Mouse (Mus musculus) neural tube, embryonic 13.5 days (tissue): Measurements from ENCODE around the gene Gmppa. TPM values are rescaled to one million over a fixed set of nuclear protein-coding genes. Genes with fewer than 3 reads are reported as not detected.

Source experiments
- ATAC-seq: fragments of 200-750 bp; cut with Nextera tagmentation; 2 replicates; pipeline ENCODE4 v1.8.0; 2017; ENCODE audit warnings: low read depth, mild to moderate bottlenecking, moderate TSS enrichment, moderate library complexity
- H3K27ac ChIP-seq: fragments of 300-500 bp; sonication (generic); replicated peaks from 2 replicates; pipeline ENCODE4 v1.5.1; 2015; ENCODE audit warnings: moderate library complexity, mild to moderate bottlenecking, inconsistent platforms
- H3K27me3 ChIP-seq: fragments of 300-500 bp; sonication (generic); 2 replicates; pipeline ENCODE4 v1.6.1; 2015; ENCODE audit warnings: mild to moderate bottlenecking, inconsistent platforms
- H3K36me3 ChIP-seq: fragments of 300-500 bp; sonication (generic); 2 replicates; pipeline ENCODE4 v1.6.1; 2015; ENCODE audit warnings: mild to moderate bottlenecking, inconsistent platforms
- H3K4me1 ChIP-seq: fragments of 300-500 bp; sonication (generic); replicated peaks from 2 replicates; pipeline ENCODE4 v1.6.1; 2015; ENCODE audit warnings: inconsistent platforms
- H3K4me2 ChIP-seq: fragments of 300-500 bp; sonication (generic); 2 replicates; pipeline ENCODE4 v1.6.1; 2015; ENCODE audit warnings: inconsistent platforms, mild to moderate bottlenecking, moderate library complexity
- H3K4me3 ChIP-seq: fragments of 300-500 bp; sonication (generic); 2 replicates; pipeline ENCODE4 v1.5.1; 2015; ENCODE audit warnings: mild to moderate bottlenecking, inconsistent platforms
- H3K9ac ChIP-seq: fragments of 300-500 bp; sonication (generic); 2 replicates; pipeline ENCODE4 v1.6.1; 2015; ENCODE audit warnings: moderate library complexity, mild to moderate bottlenecking, inconsistent platforms
- H3K9me3 ChIP-seq: fragments of 300-500 bp; sonication (generic); 2 replicates; pipeline ENCODE4 v1.6.1; 2016; ENCODE audit warnings: inconsistent platforms
- WGBS: fragments of 180-500 bp; shearing (Covaris S2); methylation state at CpG from one replicate; pipeline ENCODE4 v1.1.7; 2015; 5-methylcytosine and 5-hydroxymethylcytosine counted together
- polyA plus RNA-seq: library from polyadenylated mRNA; unstranded; fragments of >200 nt; fragmentation: Nextera tagmentation; extraction: Ambion mirVana; gene quantifications from 2 replicates; pipeline ENCODE4 v1.2.1, GENCODE M21; 2015

The Gmppa gene
- polyA plus RNA-seq, 1 experiment from 2014 or later, result 74.4 TPM

DNA sequence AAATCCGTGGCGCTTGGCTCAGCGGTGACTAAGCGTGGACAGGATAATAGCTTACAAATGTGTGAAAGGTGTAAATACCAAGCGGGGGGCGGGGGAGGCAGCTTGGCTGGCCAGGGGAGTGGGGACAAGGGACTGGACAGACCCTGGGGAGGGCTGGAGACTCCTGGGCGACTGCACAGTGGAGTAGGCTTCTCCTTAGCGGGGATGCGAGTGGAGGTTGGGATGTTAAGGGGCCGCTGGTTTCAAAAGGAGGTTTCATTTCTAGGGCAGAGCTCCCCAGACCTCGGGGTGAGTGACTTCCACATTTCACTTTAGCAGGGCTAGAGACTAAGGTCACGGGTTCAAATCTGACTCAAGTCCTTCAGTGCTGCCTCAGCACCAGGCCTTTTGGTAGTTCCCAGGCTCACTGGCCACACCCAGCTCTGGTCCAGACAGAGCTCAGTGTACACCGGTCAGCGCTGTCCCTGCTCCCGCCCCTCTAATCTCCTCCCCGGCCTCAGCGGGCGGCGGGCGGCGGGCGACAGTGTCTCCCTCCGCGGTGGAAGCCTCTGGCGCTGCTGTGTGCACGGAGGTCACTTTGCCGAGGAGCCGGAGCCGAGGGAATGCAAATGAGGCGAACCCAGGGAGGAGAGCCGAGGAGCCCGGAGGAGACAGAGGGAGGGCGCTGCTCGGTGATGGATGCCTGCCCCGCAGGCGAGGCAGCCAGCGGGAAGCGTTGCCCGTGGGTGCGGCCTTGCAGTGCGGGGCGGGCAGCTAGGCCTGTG, 22.5 kb downstream of the Gmppa start:
- 2% methylated on average over 42 of the region's 42 CpGs for WGBS

DNA sequence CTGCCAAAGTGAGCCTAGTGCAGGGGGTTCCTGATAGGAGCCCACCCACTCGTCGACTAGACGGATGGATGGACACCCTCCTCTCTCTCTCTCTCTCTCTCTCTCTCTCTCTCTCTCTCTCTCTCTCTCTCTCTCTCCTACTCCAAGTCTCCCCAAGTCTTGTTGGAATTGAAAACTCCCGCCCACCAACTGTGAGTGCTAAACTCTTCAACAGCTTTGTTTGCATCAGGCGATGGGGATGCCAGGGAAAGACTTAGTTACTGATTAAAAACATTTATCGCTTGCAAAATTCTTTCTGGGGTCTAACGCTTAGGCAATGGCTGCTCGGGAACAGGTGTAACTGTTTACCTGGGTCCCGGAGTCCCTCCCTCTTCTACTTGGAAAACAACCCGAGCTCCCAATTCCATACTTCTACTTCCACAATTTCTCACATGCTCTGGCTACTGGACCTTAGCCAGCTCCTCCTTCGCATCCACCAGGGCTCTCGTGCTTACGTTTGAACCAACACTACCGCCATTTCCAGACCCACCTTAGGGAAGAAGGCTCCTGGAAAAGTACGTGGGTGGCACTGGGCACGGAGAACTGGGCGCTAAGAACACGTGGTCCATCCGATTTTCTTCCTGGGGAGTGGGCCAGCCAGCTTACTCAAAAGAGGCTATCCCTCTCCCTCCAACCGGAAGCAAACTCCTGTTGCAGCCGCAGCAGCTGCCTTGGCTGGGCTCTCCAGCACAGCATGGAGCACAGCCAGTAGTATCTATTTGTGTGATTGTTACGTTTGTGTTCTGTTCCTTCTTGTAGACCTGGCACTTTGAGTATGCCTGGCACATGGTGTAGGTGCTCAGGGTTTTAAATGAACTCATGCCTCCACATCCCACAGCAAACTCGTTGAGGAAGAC, 23.3 kb downstream of the Gmppa start:
- Histone ChIP-seq H3K27me3 (0 out of 2 replicates have a peak, but pooled peaks cover 11% of the 10 kb centered on the region), H3K9me3 (no peaks in the 10 kb centered on the region), H3K36me3 (no peaks in the 10 kb centered on the region), H3K4me3 (peak overlapping the region; percentile 30; the same call in 1 of the 2 replicates), H3K4me1 (peaks cover 61% of the 10 kb centered on the region), H3K9ac (peak overlapping the region; percentile 62), H3K4me2 (peak overlapping the region; percentile 55), H3K27ac (peak overlapping the region; percentile 84)
- no peak for ATAC-seq
- 16% methylated on average over 23 of the region's 23 CpGs for WGBS

More for the DNA sequence above, 22.5 kb downstream of the Gmppa start:
- ATAC-seq, result peak; percentile 57
- Histone ChIP-seq H3K27me3 (peaks cover 16% of the 10 kb centered on the region; the same call in 1 of the 2 replicates), H3K36me3 (no peaks in the 10 kb centered on the region), H3K4me2 (peak overlapping the region; percentile 55), H3K4me3 (peak overlapping the region; percentile 30), H3K9ac (peak overlapping the region; percentile 62), H3K4me1 (peaks cover 63% of the 10 kb centered on the region), H3K9me3 (no peaks in the 10 kb centered on the region), H3K27ac (peak overlapping the region; percentile 84)

DNA sequence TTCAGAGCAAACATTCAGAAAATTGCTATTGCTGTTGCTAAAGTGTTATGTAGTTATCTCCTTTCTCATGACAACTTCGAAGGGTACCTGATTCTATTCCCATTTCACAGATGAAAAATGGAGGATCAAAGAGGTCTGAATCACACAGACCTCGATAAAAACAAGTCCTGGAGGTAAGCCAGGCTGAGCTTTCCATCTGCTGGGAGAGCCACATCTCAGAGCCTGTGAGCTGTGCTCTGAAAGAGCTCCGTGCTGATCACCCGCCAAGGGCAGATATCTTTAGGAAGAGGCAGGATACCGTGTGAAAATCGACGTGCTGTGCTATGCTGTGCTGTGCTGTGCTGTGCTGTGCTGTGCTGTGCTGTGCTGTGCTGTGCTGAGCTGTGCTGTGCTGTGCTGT, 24.6 kb downstream of the Gmppa start:
- no peak overlapping the region for H3K9ac ChIP-seq
- no peak overlapping the region for H3K27ac ChIP-seq
- H3K27me3 ChIP-seq, result 0 out of 2 replicates have a peak, but pooled peaks cover 7% of the 10 kb centered on the region
- H3K4me2 ChIP-seq, result no peak overlapping the region
- peaks cover 60% of the 10 kb centered on the region for H3K4me1 ChIP-seq
- no peak overlapping the region for H3K4me3 ChIP-seq
- H3K36me3 ChIP-seq, result no peaks in the 10 kb centered on the region
- ATAC-seq, result no peak
- WGBS, result 75% methylated on average over 7 of the region's 7 CpGs
- no peaks in the 10 kb centered on the region for H3K9me3 ChIP-seq

DNA sequence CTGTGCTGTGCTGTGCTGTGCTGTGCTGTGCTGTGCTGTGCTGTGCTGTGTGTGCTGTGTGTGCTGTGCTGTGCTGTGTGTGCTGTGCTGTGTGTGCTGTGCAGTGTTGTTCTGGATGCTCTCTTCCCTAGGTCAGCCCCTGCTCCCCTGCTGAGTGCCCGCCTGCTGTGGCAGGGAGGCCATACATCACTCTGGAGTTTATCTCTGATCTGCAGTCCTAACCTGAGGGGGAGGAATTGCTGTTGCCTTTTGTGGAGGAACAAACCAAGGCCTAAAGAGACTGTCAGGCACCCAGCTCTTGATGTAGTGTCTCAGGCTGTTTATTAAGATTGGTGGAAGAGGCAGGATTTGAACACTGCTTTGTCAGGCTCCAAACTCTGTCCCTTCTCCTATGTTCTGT, 26.9 kb downstream of the Gmppa start:
- Histone ChIP-seq H3K4me1 (peaks cover 46% of the 10 kb centered on the region), H3K9ac (no peak overlapping the region), H3K27ac (no peak overlapping the region), H3K27me3 (peaks cover 4% of the 10 kb centered on the region; the same call in 1 of the 2 replicates), H3K4me2 (no peak overlapping the region), H3K4me3 (no peak overlapping the region), H3K9me3 (no peaks in the 10 kb centered on the region), H3K36me3 (no peaks in the 10 kb centered on the region)
- no peak for ATAC-seq
- WGBS, result 27% methylated on average over 1 of the region's 1 CpGs

DNA sequence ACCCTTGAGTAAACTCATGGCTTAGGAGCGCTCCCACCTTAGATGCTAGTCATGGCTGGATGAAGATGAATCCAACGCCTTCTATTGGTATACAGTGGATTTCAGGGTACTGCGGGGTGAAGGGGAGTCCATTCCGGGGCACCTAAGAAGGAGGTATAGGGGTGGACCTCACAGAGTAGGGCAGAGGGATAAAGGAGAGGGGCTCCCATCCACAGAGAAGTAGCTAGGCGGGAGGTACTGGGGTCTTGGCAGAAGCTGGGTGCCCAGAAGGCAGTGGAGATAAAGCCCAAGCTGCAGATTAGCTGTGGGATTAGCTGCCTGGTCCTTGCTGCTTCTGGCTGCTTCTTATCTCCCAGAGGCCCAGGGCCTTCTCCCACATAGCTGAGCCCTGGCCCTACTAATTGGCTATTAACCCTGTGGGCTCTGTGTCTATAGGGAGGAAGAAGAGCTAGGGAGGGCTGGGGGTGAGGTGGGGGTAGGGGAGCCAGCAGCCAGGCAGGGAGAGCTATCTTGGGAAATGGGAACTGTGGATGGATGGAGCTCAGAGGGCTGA, 28.0 kb downstream of the Gmppa start:
- H3K9me3 ChIP-seq, result no peaks in the 10 kb centered on the region
- no peak overlapping the region for H3K4me2 ChIP-seq
- H3K27ac ChIP-seq, result no peak overlapping the region
- H3K9ac ChIP-seq, result 0 out of 2 replicates have a peak overlapping the region, but pooled peaks have one; percentile 42
- H3K4me1 ChIP-seq, result peaks cover 38% of the 10 kb centered on the region
- no peak overlapping the region for H3K4me3 ChIP-seq
- H3K36me3 ChIP-seq, result no peaks in the 10 kb centered on the region
- ATAC-seq, result no peak
- H3K27me3 ChIP-seq, result peaks cover 10% of the 10 kb centered on the region
- WGBS, result 79% methylated on average over 5 of the region's 5 CpGs

DNA sequence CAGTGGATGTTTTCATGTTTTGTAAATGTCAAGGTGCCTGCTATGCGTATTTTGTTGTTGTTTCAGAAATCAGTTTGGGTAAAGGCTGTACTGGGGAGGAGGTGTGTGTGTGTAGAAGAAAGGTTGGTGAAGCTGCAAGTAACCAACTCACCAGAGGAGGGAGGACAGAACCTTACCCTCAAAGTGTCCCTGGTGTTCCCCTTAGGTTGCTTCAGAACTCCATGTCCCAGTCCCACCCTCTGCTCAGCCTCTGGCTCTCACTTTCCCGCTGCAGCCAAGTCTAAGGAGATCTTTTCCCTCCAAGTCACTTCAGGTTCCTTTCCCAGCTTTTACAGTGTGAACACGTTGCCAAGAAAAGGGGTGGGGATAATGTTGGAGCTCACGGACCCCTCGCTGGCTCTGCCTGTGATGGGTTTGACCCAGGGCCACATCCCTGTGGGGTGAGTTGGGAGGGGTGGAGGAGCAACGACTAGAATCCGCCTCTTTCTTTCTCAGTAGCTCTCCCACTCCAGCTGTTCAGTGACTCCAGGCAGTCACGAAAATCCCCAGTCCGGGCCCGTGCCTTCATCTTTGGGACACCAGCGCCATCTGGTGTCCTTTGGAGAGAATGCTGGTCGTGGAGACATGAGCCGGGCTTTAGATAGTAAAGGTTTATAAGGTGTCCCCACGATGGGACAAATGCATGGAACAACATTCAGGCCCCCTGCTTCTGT, 31.6 kb downstream of the Gmppa start:
- peak overlapping the region; percentile 18; the same call in 1 of the 2 replicates for H3K4me2 ChIP-seq
- no peak overlapping the region for H3K27ac ChIP-seq
- H3K27me3 ChIP-seq, result peaks cover 18% of the 10 kb centered on the region

DNA sequence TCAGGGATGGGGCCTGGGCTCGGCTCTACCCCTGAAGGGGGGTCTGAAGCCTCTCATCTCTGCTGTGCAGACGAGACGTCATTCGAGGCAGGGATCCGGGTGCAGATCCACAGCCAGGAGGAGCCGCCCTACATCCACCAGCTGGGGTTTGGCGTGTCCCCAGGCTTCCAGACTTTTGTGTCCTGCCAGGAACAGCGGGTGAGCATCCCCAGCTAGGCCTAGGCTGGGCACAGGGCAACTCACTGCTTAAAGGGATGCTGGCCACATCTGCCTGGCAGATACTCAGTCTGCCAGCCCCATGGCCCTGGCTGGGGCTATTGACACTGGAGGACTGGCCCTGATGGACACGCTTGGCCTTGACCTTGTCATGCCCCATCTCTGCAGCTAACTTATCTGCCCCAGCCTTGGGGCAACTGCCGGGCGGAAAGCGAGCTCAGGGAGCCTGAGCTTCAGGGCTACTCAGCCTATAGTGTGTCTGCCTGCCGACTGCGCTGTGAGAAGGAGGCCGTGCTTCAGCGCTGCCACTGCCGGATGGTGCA, 33.6 kb downstream of the Gmppa start:
- ATAC-seq, result no peak
- Histone ChIP-seq H3K9ac (0 out of 2 replicates have a peak overlapping the region, but pooled peaks have one; percentile 3), H3K36me3 (peaks cover 26% of the 10 kb centered on the region), H3K4me3 (no peak overlapping the region), H3K27ac (no peak overlapping the region), H3K27me3 (peaks cover 18% of the 10 kb centered on the region), H3K4me2 (no peak overlapping the region), H3K4me1 (peaks cover 27% of the 10 kb centered on the region; the same call in 1 of the 2 replicates), H3K9me3 (no peaks in the 10 kb centered on the region)
- WGBS, result 83% methylated on average over 17 of the region's 17 CpGs

More for the DNA sequence above, 31.6 kb downstream of the Gmppa start:
- H3K4me1 ChIP-seq, result peaks cover 28% of the 10 kb centered on the region; the same call in 1 of the 2 replicates
- 0 out of 2 replicates have a peak overlapping the region, but pooled peaks have one; percentile 31 for H3K9ac ChIP-seq
- 8% methylated on average over 14 of the region's 14 CpGs for WGBS
- H3K4me3 ChIP-seq, result no peak overlapping the region
- peak; percentile 77 for ATAC-seq
- H3K9me3 ChIP-seq, result no peaks in the 10 kb centered on the region
- H3K36me3 ChIP-seq, result peaks cover 6% of the 10 kb centered on the region

DNA sequence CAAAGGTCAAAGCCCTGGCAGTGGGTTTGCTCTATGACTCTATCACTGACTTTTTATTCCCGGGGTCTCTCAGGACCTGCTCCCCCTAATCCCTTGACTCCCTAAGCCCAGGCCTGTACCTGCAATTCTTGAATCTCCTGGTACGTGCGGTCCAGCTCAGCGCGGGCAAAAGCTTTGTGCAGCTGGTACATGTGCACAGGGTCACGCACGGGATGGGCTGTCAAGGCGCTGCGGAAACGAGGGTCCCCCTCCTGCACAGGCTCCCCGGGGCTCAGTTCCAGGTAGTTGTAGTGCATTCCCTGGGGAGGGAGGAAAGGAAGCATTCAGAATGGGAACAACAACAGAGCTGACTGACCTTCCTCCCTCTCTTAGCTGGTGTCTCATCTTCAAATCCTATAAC, 40.7 kb downstream of the Gmppa start:
- H3K4me1 ChIP-seq, result peaks cover 52% of the 10 kb centered on the region
- ATAC-seq, result no peak
- H3K27ac ChIP-seq, result no peak overlapping the region
- peaks cover 8% of the 10 kb centered on the region; the same call in 1 of the 2 replicates for H3K27me3 ChIP-seq
- no peak overlapping the region for H3K4me3 ChIP-seq
- 96% methylated on average over 11 of the region's 11 CpGs for WGBS
- peak overlapping the region; percentile 12; the same call in 1 of the 2 replicates for H3K9ac ChIP-seq
- no peaks in the 10 kb centered on the region for H3K9me3 ChIP-seq
- H3K36me3 ChIP-seq, result peaks cover 51% of the 10 kb centered on the region
- no peak overlapping the region for H3K4me2 ChIP-seq

DNA sequence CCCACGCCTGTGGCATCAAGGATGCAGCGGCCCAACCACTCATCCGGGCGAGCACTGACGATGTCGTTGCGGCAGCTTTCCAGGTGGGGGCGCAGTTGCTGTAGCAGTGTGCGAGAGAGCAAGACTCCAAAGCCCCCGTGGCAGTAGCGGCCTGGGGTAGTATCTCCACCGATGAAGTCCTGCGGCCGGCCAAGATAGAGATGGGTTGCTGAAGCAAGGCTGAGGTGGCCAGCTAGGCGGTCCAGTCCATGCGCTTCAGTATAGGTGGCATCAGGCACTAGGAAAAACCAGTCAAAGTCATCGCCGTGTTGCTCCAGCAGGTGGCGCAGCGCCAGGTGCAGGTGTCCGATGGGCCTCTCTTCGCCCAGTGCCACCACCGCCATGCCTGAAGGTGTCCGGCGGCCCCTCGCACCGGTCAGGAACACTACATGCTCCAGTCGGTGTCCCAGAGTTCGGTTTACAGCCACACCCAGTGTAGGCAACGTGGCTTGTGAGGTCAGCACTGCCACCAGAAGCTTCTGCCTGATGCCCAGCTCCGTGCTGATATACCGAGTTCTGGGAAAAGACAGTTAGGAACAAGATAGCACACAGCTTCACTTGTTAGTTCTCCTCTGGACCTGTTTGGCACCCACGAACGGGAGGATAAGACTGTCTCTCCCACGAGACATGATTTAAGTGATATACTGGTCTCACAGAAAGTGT, 41.7 kb downstream of the Gmppa start:
- Histone ChIP-seq H3K27ac (no peak overlapping the region), H3K27me3 (peaks cover 14% of the 10 kb centered on the region), H3K36me3 (peaks cover 50% of the 10 kb centered on the region), H3K4me1 (peaks cover 56% of the 10 kb centered on the region), H3K4me3 (peak overlapping the region; percentile 93), H3K4me2 (peak overlapping the region; percentile 80), H3K9me3 (no peaks in the 10 kb centered on the region), H3K9ac (peak overlapping the region; percentile 92; the same call in 1 of the 2 replicates)
- peak; percentile 0; the same call in 1 of the 2 replicates for ATAC-seq
- WGBS, result 12% methylated on average over 35 of the region's 35 CpGs

DNA sequence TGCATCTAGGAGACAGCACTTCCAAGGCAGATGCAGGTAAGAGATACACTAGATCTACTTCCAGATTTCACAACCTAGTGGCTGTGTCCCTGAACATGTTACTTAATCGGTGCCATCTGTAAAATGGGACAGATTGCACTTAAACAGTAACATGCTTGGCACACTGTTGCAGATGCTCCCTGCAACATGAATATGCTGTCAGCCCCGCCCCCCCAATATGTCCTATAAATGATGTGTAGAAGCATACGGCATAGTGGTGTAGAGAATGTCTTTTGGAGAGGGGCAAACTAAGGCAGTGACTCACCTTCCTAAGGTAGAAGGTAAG, 42.2 kb downstream of the Gmppa start:
- Histone ChIP-seq H3K27ac (no peak overlapping the region), H3K4me1 (peaks cover 61% of the 10 kb centered on the region)
- WGBS, result 54% methylated on average over 3 of the region's 3 CpGs

More for the DNA sequence above, 42.2 kb downstream of the Gmppa start:
- ATAC-seq, result no peak
- peak overlapping the region; percentile 93 for H3K4me3 ChIP-seq
- H3K27me3 ChIP-seq, result peaks cover 19% of the 10 kb centered on the region
- H3K36me3 ChIP-seq, result peaks cover 50% of the 10 kb centered on the region
- H3K9ac ChIP-seq, result peak overlapping the region; percentile 92
- peak overlapping the region; percentile 80 for H3K4me2 ChIP-seq
- no peaks in the 10 kb centered on the region for H3K9me3 ChIP-seq
